Mouse (Mus musculus) liver, embryonic 15.5 days (tissue): ENCODE measurements around the gene Ccdc162. TPM values are rescaled to one million over a fixed set of nuclear protein-coding genes. Genes with fewer than 3 reads are reported as not detected.

Experiments
- microRNA-seq: library from miRNA; unstranded; fragments of <30 nt; microRNA quantifications from one replicate; pipeline ENCODE4, GENCODE M21; 2016
- polyA plus RNA-seq: library from polyadenylated mRNA; unstranded; fragments of >200 nt; fragmentation: Nextera tagmentation; extraction: Ambion mirVana; gene quantifications from 2 replicates; pipeline ENCODE4 v1.2.1, GENCODE M21; 2015

Gene Ccdc162
- polyA plus RNA-seq, 1 experiment from 2014 or later = not detected

Small RNA genes lying within 50 kb of the gene (microRNA-seq; reads per million reads assigned to microRNA genes)
- not detected for gene Mir3473b

Other genes starting within 250 kb of the Ccdc162 start
- 4.3 and 4.8 TPM in 2 replicates for gene Mical1, start 240.3 kb downstream of the Ccdc162 start, polyA plus RNA-seq
- 11.4 and 11.8 TPM in 2 replicates for gene Smpd2, start 226.3 kb downstream of the Ccdc162 start, polyA plus RNA-seq
- 0.12 and 0.20 TPM in 2 replicates for gene Ppil6, start 226.2 kb downstream of the Ccdc162 start, polyA plus RNA-seq
- gene Cd164, start 197.2 kb downstream of the Ccdc162 start, polyA plus RNA-seq = 57.8 and 61.8 TPM in 2 replicates
- 11.0 and 13.3 TPM in 2 replicates for gene Cep57l1, start 93.2 kb upstream of the Ccdc162 start, polyA plus RNA-seq
- gene Sesn1, start 93.3 kb upstream of the Ccdc162 start, polyA plus RNA-seq = 19.9 and 20.3 TPM in 2 replicates